Mouse (Mus musculus): ENCODE results near the gene Reps2.

DNA sequence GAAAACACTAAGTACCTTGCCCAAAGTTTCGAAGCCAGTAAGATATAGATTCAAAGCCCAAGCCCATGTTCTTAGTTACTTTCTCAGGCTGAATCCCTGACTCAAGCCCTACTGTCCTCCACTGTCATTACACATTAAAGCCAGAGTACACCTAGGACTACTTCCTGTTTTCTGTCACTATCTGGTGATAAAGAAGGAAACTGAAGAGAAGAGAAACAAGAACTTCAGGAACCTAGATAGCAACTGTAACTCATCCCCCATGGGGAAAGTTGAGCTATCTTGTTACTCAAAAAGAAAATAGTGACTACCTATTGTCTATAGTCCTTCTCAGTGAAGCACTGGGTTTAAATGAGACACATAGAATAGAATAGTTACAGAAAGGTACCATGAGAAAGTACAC, 188.1 kb downstream of the Reps2 start:
- no peak for TF ChIP-seq POLR2AphosphoS2 (IDR thresholded peaks at IDR 0.05; ENCODE audit: low read depth, low read length)
- no peak for TF ChIP-seq GABPA (IDR thresholded peaks at IDR 0.05; ENCODE audit: insufficient replicate concordance, low read depth, low read length)
- TF ChIP-seq UBTF (IDR thresholded peaks at IDR 0.05; ENCODE audit: low read depth, low read length): no peak
- TF ChIP-seq MAX (IDR thresholded peaks at IDR 0.05; ENCODE audit: low read length): no peak
- TF ChIP-seq CTCF (conservative IDR thresholded peaks at IDR 0.05 in 1 of 2, IDR thresholded peaks at IDR 0.05 in 1 of 2; ENCODE audit: low read depth in 2 of 2, low read length in 2 of 2): no peak
- TF ChIP-seq POLR2A (IDR thresholded peaks at IDR 0.05; ENCODE audit: low read depth, low read length): no peak
- no peak for TF ChIP-seq CHD2 (IDR thresholded peaks at IDR 0.05; ENCODE audit: low read length)
- no peak for TF ChIP-seq SMC3 (IDR thresholded peaks at IDR 0.05; ENCODE audit: low read depth, low read length)
- TF ChIP-seq EP300 (IDR thresholded peaks at IDR 0.05; ENCODE audit: low read length): peak; percentile 61; the same call in 1 of the 2 replicates
